Mouse (Mus musculus) CD4-positive, CD25-positive, alpha-beta regulatory T cell, adult 2 months (primary cell): Measurements from ENCODE around the gene Ufc1.
"Not testable (repeated sequence)": the region's sequence is repeated elsewhere in the genome, so short reads cannot be mapped to it uniquely, and the experiment has no call there.

Experiments used
- DNase-seq: peaks from one replicate; pipeline ENCODE4 v3.0.0-alpha.2; 2012; ENCODE audit warnings: low read depth, low spot score

Ufc1 gene

GRCm38 (mm10) chr1:171248386-171249226, 46.2 kb downstream of the Ufc1 start:
- no peak for DNase-seq

GRCm38 (mm10) chr1:171247916-171248315, 46.9 kb downstream of the Ufc1 start:
- DNase-seq = no peak

- no peak for DNase-seq
These were observed 47.4 kb downstream of the Ufc1 start for GRCm38 (mm10) chr1:171247453-171247841.

GRCm38 (mm10) chr1:171246709-171247452, 47.9 kb downstream of the Ufc1 start:
- DNase-seq = peak; percentile 99

GRCm38 (mm10) chr1:171245353-171245752, 49.5 kb downstream of the Ufc1 start:
- no peak for DNase-seq

GRCm38 (mm10) chr1:171241952-171242351, 52.9 kb downstream of the Ufc1 start:
- DNase-seq = not testable (repeated sequence)

GRCm38 (mm10) chr1:171240911-171241310, 53.9 kb downstream of the Ufc1 start:
- DNase-seq = no peak

GRCm38 (mm10) chr1:171239992-171240744, 54.7 kb downstream of the Ufc1 start:
- DNase-seq = no peak
